Mouse (Mus musculus) liver, embryonic 14.5 days (tissue): ENCODE data around the gene Bnipl. TPM values are rescaled to one million over a fixed set of nuclear protein-coding genes. Genes with fewer than 3 reads are reported as not detected.

Experiments used
- ATAC-seq: fragments of 200-750 bp; cut with Nextera tagmentation; 2 replicates; pipeline ENCODE4 v1.8.0; 2017; ENCODE audit warnings: moderate number of reproducible peaks, mild to moderate bottlenecking, moderate library complexity; ENCODE audit not compliant: insufficient read depth
- DNase-seq, 3 experiments: peaks; one replicate each; pipeline ENCODE4 v3.0.0-alpha.2; 2012 to 2013; ENCODE audit warnings: low read depth in 3 of 3, low spot score in 3 of 3
- H3K27ac ChIP-seq: fragments of 300-500 bp; sonication (generic); 2 replicates; pipeline ENCODE4 v1.5.1; 2014; ENCODE audit warnings: moderate library complexity, mild to moderate bottlenecking, control low read depth, inconsistent platforms
- H3K27me3 ChIP-seq: fragments of 300-500 bp; sonication (generic); 2 replicates; pipeline ENCODE4 v1.6.1; 2014; ENCODE audit warnings: mild to moderate bottlenecking, low read length, moderate library complexity; ENCODE audit not compliant: control insufficient read depth, insufficient read depth
- H3K36me3 ChIP-seq: fragments of 300-500 bp; sonication (generic); replicated peaks from 2 replicates; pipeline ENCODE4 v1.6.1; 2014; ENCODE audit warnings: low read depth; ENCODE audit not compliant: control insufficient read depth, insufficient read depth
- H3K4me1 ChIP-seq, 2 experiments: fragments of 200-500 bp in 1 of 2; fragments of 300-500 bp in 1 of 2; sonication (generic) in 1 of 2; replicated peaks; 2 replicates each; pipeline ENCODE4 v1.6.1; 2012 to 2014; ENCODE audit warnings: antibody characterized with exemption in 1 of 2, inconsistent platforms in 1 of 2, low read length in 1 of 2; ENCODE audit not compliant: control insufficient read depth in 2 of 2, insufficient read depth in 2 of 2
- H3K4me2 ChIP-seq: fragments of 300-500 bp; sonication (generic); 2 replicates; pipeline ENCODE4 v1.6.1; 2014; ENCODE audit warnings: low read depth, mild to moderate bottlenecking, control low read depth, moderate library complexity
- H3K4me3 ChIP-seq, 2 experiments: fragments of 200-500 bp in 1 of 2; fragments of 300-500 bp in 1 of 2; sonication (generic) in 1 of 2; 2 replicates each; pipeline ENCODE4 v1.5.1; 2012 to 2014; ENCODE audit warnings: low read depth in 2 of 2, low read length in 2 of 2, mild to moderate bottlenecking in 2 of 2, control low read depth in 1 of 2, inconsistent platforms in 1 of 2, moderate library complexity in 1 of 2; ENCODE audit not compliant: insufficient read depth in 1 of 2
- H3K9ac ChIP-seq: fragments of 300-500 bp; sonication (generic); replicated peaks from 2 replicates; pipeline ENCODE4 v1.6.1; 2014; ENCODE audit warnings: mild to moderate bottlenecking, control low read depth, moderate library complexity
- H3K9me3 ChIP-seq: fragments of 300-500 bp; sonication (generic); 2 replicates; pipeline ENCODE4 v1.6.1; 2016; ENCODE audit warnings: low read length, mixed read lengths; ENCODE audit not compliant: control insufficient read depth
- CTCF ChIP-seq: IDR thresholded peaks from 2 replicates; pipeline ENCODE4 v1.5.1; 2016; ENCODE audit warnings: antibody characterized with exemption, low read depth, control low read depth
- EP300 ChIP-seq: IDR thresholded peaks from 2 replicates; pipeline ENCODE4 v1.6.1; 2016; ENCODE audit warnings: antibody characterized with exemption, low read depth
- WGBS: fragments of 180-500 bp; shearing (Covaris S2); extraction: QIAGEN DNeasy Blood & Tissue Kit; methylation state at CpG from one replicate; pipeline ENCODE4 v1.1.7; 2014; ENCODE audit not compliant: insufficient replicate concordance; 5-methylcytosine and 5-hydroxymethylcytosine counted together
- polyA plus RNA-seq, 2 experiments: library from polyadenylated mRNA; depleted of rRNA in 1 of 2; stranded (reverse) in 1 of 2; unstranded in 1 of 2; fragments of >200 nt; fragmentation: Nextera tagmentation in 1 of 2; extraction: Ambion mirVana in 1 of 2; gene quantifications; 2 replicates each; pipeline versions ENCODE4 v1.2.1 to v1.2.3; 2012 to 2014

Bnipl gene
- polyA plus RNA-seq, 2 experiments = 0.04 TPM; not detected in 1

DNA sequence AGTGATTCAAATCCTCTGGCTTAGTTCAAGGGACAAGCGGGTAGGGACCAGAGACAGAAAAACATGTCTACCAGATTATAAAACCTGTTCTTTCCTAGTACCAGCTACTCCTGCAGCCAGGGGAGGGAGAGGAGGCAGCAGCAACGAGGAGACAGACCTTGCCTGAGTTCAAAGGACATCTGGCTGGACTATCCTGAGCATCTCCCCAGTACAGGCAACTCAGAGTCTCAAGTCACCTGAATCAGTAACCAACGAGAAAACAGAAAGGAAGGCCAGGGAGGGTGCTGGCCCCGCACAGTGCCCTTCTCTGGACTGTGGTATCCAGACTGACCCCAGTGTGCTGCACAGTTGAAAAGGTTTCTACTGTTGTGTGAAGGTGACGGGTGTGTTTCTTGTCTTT lies 5.9 kb upstream of the Bnipl start:
- no peak for TF ChIP-seq EP300
- TF ChIP-seq CTCF = no peak
- DNase-seq (no peak), ATAC-seq (no peak)
- Histone ChIP-seq H3K27ac (no peak overlapping the region), H3K4me2 (no peak overlapping the region), H3K36me3 (peaks cover 15% of the 10 kb centered on the region), H3K4me1 (no peaks in the 10 kb centered on the region), H3K27me3 (no peaks in the 10 kb centered on the region), H3K4me3 (no peak overlapping the region), H3K9ac (no peak overlapping the region), H3K9me3 (no peaks in the 10 kb centered on the region)
- WGBS = 68% methylated on average over 5 of the region's 5 CpGs

DNA sequence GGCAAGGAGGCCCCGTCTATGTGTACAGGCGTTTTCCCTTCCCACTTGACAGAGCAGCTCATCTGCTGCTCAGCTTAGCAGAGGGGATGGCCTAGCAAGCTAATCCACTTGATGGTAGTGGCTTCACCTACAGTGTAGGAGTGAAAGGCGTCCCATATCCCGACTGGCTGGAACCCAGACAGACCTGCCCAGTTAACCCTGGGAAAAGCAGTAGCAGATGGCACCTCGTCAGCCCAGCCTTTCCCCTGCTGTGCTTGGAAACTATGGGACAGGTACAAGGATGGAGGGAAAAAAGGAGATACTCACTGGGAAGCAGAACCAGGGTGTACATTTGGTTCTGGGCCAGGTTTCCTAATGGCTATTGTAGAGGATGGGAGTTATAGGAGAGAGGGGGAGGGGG lies 632 bp downstream of the Bnipl start:
- H3K4me2 ChIP-seq = no peak overlapping the region
- WGBS = 66% methylated on average over 5 of the region's 5 CpGs
- no peak overlapping the region for H3K27ac ChIP-seq

DNA sequence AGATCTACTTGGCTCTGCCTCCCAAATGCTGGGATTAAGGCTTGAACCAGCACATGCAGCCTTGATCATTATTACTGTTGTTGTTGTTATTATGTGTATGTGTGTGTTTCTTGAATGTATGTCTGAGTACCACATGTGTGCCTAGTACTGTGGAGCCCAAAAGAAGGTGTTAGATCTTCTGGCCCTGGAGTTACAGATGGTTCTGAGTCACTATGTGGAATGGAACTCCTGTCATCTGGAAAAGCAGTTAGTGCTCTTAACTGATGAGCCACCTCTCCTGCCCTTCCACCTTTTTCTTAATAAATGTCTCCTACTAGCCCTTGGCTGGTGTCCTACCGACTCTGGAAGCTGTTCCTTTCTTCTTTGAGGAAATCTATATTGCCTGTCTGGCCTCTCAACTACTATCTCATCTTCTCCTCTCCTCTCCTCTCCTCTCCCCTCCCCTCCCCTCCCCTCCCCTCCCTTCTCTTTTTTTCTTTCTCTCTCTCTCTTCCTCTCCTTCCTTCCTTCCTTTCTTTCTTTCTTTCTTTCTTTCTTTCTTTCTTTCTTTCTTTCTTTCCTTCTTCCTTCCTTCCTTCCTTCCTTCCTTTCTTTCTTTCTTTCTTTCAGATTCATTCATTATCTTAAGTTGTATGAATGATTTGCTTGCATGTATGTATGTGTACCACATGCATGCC lies 3.2 kb downstream of the Bnipl start:
- H3K4me3 ChIP-seq = no peak overlapping the region
- no peak overlapping the region for H3K27ac ChIP-seq
- ATAC-seq (no peak), DNase-seq (no peak)
- H3K4me1 ChIP-seq = peaks cover 0 to 6% of the 10 kb centered on the region in 2 experiments; a peak in 3 of 4 replicates
- H3K9me3 ChIP-seq = no peaks in the 10 kb centered on the region
- H3K4me2 ChIP-seq = no peak overlapping the region
- TF ChIP-seq EP300 (no peak), CTCF (no peak)
- H3K36me3 ChIP-seq = no peaks in the 10 kb centered on the region
- H3K27me3 ChIP-seq = no peaks in the 10 kb centered on the region
- no peak overlapping the region for H3K9ac ChIP-seq
- 26% methylated on average over 1 of the region's 1 CpGs for WGBS

More for the DNA sequence above, 632 bp downstream of the Bnipl start:
- H3K9me3 ChIP-seq = no peaks in the 10 kb centered on the region
- H3K36me3 ChIP-seq = peaks cover 3% of the 10 kb centered on the region; the same call in 1 of the 2 replicates
- no peak overlapping the region for H3K4me3 ChIP-seq
- no peak overlapping the region for H3K9ac ChIP-seq
- H3K4me1 ChIP-seq = peaks cover 0 to 6% of the 10 kb centered on the region in 2 experiments; a peak in 3 of 4 replicates
- TF ChIP-seq EP300 (no peak), CTCF (no peak)
- no peak for ATAC-seq
- DNase-seq = no peak
- H3K27me3 ChIP-seq = no peaks in the 10 kb centered on the region

DNA sequence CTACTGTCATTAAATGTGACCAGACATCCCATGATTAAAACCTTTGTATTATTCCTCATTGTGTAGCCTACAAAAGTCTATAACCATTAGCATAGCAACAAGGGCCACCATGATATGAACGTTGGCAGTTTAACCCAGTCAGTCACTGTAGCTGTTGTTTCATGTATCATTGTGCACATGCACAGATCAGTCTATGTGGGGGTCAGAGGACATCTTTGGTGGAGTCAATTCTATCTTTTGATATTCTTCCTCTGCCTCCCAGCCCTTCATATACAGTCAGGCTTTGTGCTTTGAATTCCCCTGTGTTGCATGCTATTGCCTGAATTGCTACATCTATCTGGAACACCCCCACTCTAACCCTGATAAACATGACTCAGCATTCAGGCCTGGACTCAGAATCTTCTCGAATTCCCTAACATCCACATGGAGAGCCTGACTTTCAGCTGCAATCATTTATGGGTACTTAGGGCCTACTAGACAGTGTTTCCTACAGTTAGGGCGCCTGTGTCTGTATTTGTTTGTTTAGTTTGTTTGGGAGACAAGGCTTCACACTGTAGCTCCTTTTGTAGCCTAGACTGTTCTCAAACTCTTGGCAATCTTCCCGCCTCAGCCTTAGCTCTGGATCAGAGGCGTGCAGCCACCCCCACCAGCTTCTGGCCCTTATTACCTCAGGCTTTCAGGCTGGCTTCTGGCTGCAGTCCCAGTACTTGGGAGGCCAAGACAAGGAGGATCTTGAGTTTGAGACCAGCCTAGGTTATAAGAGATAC lies 4.3 kb downstream of the Bnipl start:
- Histone ChIP-seq H3K27ac (no peak overlapping the region), H3K4me3 (no peak overlapping the region), H3K4me1 (peaks cover 0 to 6% of the 10 kb centered on the region in 2 experiments; a peak in 3 of 4 replicates), H3K36me3 (no peaks in the 10 kb centered on the region), H3K9me3 (no peaks in the 10 kb centered on the region), H3K9ac (no peak overlapping the region), H3K4me2 (no peak overlapping the region), H3K27me3 (no peaks in the 10 kb centered on the region)
- 56% methylated on average over 5 of the region's 5 CpGs for WGBS
- DNase-seq (no peak), ATAC-seq (no peak; the same call in 1 of the 2 replicates)
- TF ChIP-seq CTCF (no peak), EP300 (no peak)

DNA sequence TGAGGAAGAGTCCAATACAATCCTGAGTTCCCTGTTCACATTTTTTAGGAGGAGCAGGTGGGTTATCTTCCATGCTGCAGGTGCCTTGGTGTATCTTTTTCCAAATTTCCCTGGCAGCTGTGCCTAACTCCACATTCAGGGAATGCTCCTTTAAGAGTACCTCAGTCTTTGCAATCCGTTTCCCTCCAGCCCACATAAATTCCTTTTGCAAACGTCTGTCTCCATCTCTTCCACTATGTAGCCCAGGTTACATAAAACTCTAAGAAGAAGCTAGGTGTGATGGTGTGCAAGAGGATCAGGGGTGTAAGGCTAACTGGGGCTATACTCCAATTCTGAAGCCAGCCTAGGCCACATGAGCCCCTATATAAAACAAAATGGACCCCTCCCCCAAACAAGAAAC lies 7.9 kb downstream of the Bnipl start:
- Histone ChIP-seq H3K4me3 (no peak overlapping the region), H3K4me1 (peaks cover 0 to 6% of the 10 kb centered on the region in 2 experiments; a peak in 3 of 4 replicates), H3K27me3 (no peaks in the 10 kb centered on the region), H3K9me3 (no peaks in the 10 kb centered on the region), H3K4me2 (no peak overlapping the region), H3K36me3 (no peaks in the 10 kb centered on the region; the same call in 1 of the 2 replicates), H3K27ac (no peak overlapping the region), H3K9ac (no peak overlapping the region)
- no peak for ATAC-seq
- DNase-seq = no peak
- WGBS = 69% methylated on average over 2 of the region's 2 CpGs
- TF ChIP-seq EP300 (no peak), CTCF (no peak)
